Mouse (Mus musculus) neural tube, embryonic 15.5 days (tissue): Measurements from ENCODE around the gene Atat1. TPM values are rescaled to one million over a fixed set of nuclear protein-coding genes. Genes with fewer than 3 reads are reported as not detected.
A peak's percentile ranks its signal among the peaks of the same experiment; 100 is the strongest.

Experiments
- ATAC-seq: fragments of 200-750 bp; cut with Nextera tagmentation; 2 replicates; pipeline ENCODE4 v1.8.0; 2017; ENCODE audit warnings: mild to moderate bottlenecking, moderate TSS enrichment, moderate library complexity; ENCODE audit not compliant: low FRiP score
- H3K27ac ChIP-seq: fragments of 300-500 bp; sonication (generic); replicated peaks from 2 replicates; pipeline ENCODE4 v1.5.1; 2015; ENCODE audit warnings: mild to moderate bottlenecking, inconsistent platforms
- H3K27me3 ChIP-seq: fragments of 300-500 bp; sonication (generic); replicated peaks from 2 replicates; pipeline ENCODE4 v1.6.1; 2015; ENCODE audit warnings: inconsistent platforms
- H3K36me3 ChIP-seq: fragments of 300-500 bp; sonication (generic); 2 replicates; pipeline ENCODE4 v1.6.1; 2015; ENCODE audit warnings: inconsistent platforms
- H3K4me1 ChIP-seq: fragments of 300-500 bp; sonication (generic); 2 replicates; pipeline ENCODE4 v1.6.1; 2015; ENCODE audit warnings: inconsistent platforms
- H3K4me2 ChIP-seq: fragments of 300-500 bp; sonication (generic); 2 replicates; pipeline ENCODE4 v1.6.1; 2015; ENCODE audit warnings: inconsistent platforms, mild to moderate bottlenecking, moderate library complexity
- H3K4me3 ChIP-seq: fragments of 300-500 bp; sonication (generic); replicated peaks from 2 replicates; pipeline ENCODE4 v1.5.1; 2015; ENCODE audit warnings: mild to moderate bottlenecking, inconsistent platforms
- H3K9ac ChIP-seq: fragments of 300-500 bp; sonication (generic); replicated peaks from 2 replicates; pipeline ENCODE4 v1.6.1; 2015; ENCODE audit warnings: mild to moderate bottlenecking, inconsistent platforms
- H3K9me3 ChIP-seq: fragments of 300-500 bp; sonication (generic); replicated peaks from 2 replicates; pipeline ENCODE4 v1.6.1; 2016; ENCODE audit warnings: inconsistent platforms
- WGBS: fragments of 180-500 bp; shearing (Covaris S2); methylation state at CpG from one replicate; pipeline ENCODE4 v1.1.7; 2015; ENCODE audit warnings: mixed read lengths; 5-methylcytosine and 5-hydroxymethylcytosine counted together
- polyA plus RNA-seq: library from polyadenylated mRNA; unstranded; fragments of >200 nt; fragmentation: Nextera tagmentation; extraction: Ambion mirVana; gene quantifications from 2 replicates; pipeline ENCODE4 v1.2.1, GENCODE M21; 2015

Atat1 gene
- polyA plus RNA-seq, 1 experiment from 2014 or later = 319 TPM

- H3K4me3 ChIP-seq = peak within 1 kb of the TSS; percentile 87
- 1% methylated on average over 75 of the region's 86 CpGs for WGBS
- H3K36me3 ChIP-seq = peaks cover 66% of the 10 kb centered on the region
Observed at GRCm38 (mm10) chr17:35896781-35897643, 12.9 kb downstream of the Atat1 start, which contains the start of gene 2310061I04Rik. Gene 2310061I04Rik (minus strand): TSS chr17:35897431.

GRCm38 (mm10) chr17:35887725-35888124, 22.1 kb downstream of the Atat1 start:
- ATAC-seq = no peak
- Histone ChIP-seq H3K9me3 (no peaks in the 10 kb centered on the region), H3K4me2 (no peak overlapping the region), H3K4me3 (no peak overlapping the region), H3K9ac (no peak overlapping the region), H3K36me3 (peaks cover 93% of the 10 kb centered on the region), H3K27ac (no peak overlapping the region), H3K4me1 (no peaks in the 10 kb centered on the region), H3K27me3 (no peaks in the 10 kb centered on the region)
- 93% methylated on average over 11 of the region's 17 CpGs for WGBS

More at GRCm38 (mm10) chr17:35896781-35897643, 12.9 kb downstream of the Atat1 start, which contains the start of gene 2310061I04Rik:
- Histone ChIP-seq H3K9ac (peak within 1 kb of the TSS; percentile 90), H3K27me3 (no peaks in the 10 kb centered on the region), H3K4me1 (peaks cover 29% of the 10 kb centered on the region), H3K9me3 (no peaks in the 10 kb centered on the region), H3K4me2 (peak within 1 kb of the TSS; percentile 100), H3K27ac (peak within 1 kb of the TSS; percentile 99)
- peak; percentile 95 for ATAC-seq

GRCm38 (mm10) chr17:35883777-35884176, 26.1 kb downstream of the Atat1 start:
- no peak overlapping the region for H3K4me2 ChIP-seq
- peaks cover 71% of the 10 kb centered on the region for H3K36me3 ChIP-seq
- H3K27ac ChIP-seq = no peak overlapping the region
- WGBS = 95% methylated on average over 14 of the region's 14 CpGs
- no peaks in the 10 kb centered on the region for H3K27me3 ChIP-seq
- no peak overlapping the region for H3K4me3 ChIP-seq
- H3K9ac ChIP-seq = no peak overlapping the region
- ATAC-seq = no peak
- H3K9me3 ChIP-seq = no peaks in the 10 kb centered on the region
- H3K4me1 ChIP-seq = peaks cover 15% of the 10 kb centered on the region

GRCm38 (mm10) chr17:35882924-35883323, 27.0 kb downstream of the Atat1 start:
- no peaks in the 10 kb centered on the region for H3K27me3 ChIP-seq
- no peak overlapping the region for H3K27ac ChIP-seq
- H3K4me2 ChIP-seq = no peak overlapping the region
- no peak overlapping the region for H3K9ac ChIP-seq
- H3K36me3 ChIP-seq = peaks cover 62% of the 10 kb centered on the region
- 94% methylated on average over 17 of the region's 17 CpGs for WGBS
- no peak for ATAC-seq
- H3K9me3 ChIP-seq = no peaks in the 10 kb centered on the region
- H3K4me3 ChIP-seq = no peak overlapping the region
- H3K4me1 ChIP-seq = peaks cover 15% of the 10 kb centered on the region

GRCm38 (mm10) chr17:35879245-35880057, 30.4 kb downstream of the Atat1 start, which contains the start of gene Dhx16:
Gene Dhx16 (plus strand): TSS chr17:35879819.
- Histone ChIP-seq H3K27me3 (no peaks in the 10 kb centered on the region), H3K4me2 (peak within 1 kb of the TSS; percentile 80), H3K4me3 (peak within 1 kb of the TSS; percentile 95), H3K4me1 (peaks cover 19% of the 10 kb centered on the region), H3K9ac (peak within 1 kb of the TSS; percentile 89), H3K27ac (peak within 1 kb of the TSS; percentile 79), H3K9me3 (no peaks in the 10 kb centered on the region), H3K36me3 (peaks cover 52% of the 10 kb centered on the region)
- peak; percentile 91 for ATAC-seq
- WGBS = 6% methylated on average over 66 of the region's 66 CpGs

- no peak overlapping the region for H3K4me3 ChIP-seq
- ATAC-seq = no peak
Observed at GRCm38 (mm10) chr17:35874721-35875120, 35.2 kb downstream of the Atat1 start.

GRCm38 (mm10) chr17:35873774-35874519, 35.9 kb downstream of the Atat1 start:
- Histone ChIP-seq H3K4me2 (peak overlapping the region; percentile 33), H3K4me3 (no peak overlapping the region), H3K9me3 (no peaks in the 10 kb centered on the region), H3K36me3 (peaks cover 26% of the 10 kb centered on the region), H3K4me1 (peaks cover 53% of the 10 kb centered on the region), H3K27ac (no peak overlapping the region), H3K27me3 (no peaks in the 10 kb centered on the region), H3K9ac (peak overlapping the region; percentile 20; the same call in 1 of the 2 replicates)
- WGBS = 33% methylated on average over 21 of the region's 21 CpGs
- ATAC-seq = no peak

More at GRCm38 (mm10) chr17:35874721-35875120, 35.2 kb downstream of the Atat1 start:
- Histone ChIP-seq H3K27ac (no peak overlapping the region), H3K9me3 (no peaks in the 10 kb centered on the region), H3K9ac (0 out of 2 replicates have a peak overlapping the region, but pooled peaks have one; percentile 20), H3K27me3 (no peaks in the 10 kb centered on the region), H3K4me2 (no peak overlapping the region), H3K36me3 (peaks cover 26% of the 10 kb centered on the region), H3K4me1 (peaks cover 46% of the 10 kb centered on the region)
- 88% methylated on average over 6 of the region's 6 CpGs for WGBS

GRCm38 (mm10) chr17:35870884-35871696, 38.8 kb downstream of the Atat1 start:
- H3K27me3 ChIP-seq = no peaks in the 10 kb centered on the region
- H3K4me1 ChIP-seq = peaks cover 76% of the 10 kb centered on the region
- H3K9me3 ChIP-seq = no peaks in the 10 kb centered on the region
- H3K4me3 ChIP-seq = peak overlapping the region; percentile 66
- 90% methylated on average over 8 of the region's 8 CpGs for WGBS
- H3K27ac ChIP-seq = peak overlapping the region; percentile 95; the same call in 1 of the 2 replicates
- H3K9ac ChIP-seq = 0 out of 2 replicates have a peak overlapping the region, but pooled peaks have one; percentile 44
- peaks cover 18% of the 10 kb centered on the region for H3K36me3 ChIP-seq
- H3K4me2 ChIP-seq = peak overlapping the region; percentile 90
- ATAC-seq = no peak

GRCm38 (mm10) chr17:35870151-35870883, 39.6 kb downstream of the Atat1 start:
- Histone ChIP-seq H3K9me3 (no peaks in the 10 kb centered on the region), H3K9ac (peak overlapping the region; percentile 44), H3K27me3 (no peaks in the 10 kb centered on the region), H3K36me3 (peaks cover 14% of the 10 kb centered on the region), H3K4me1 (peaks cover 78% of the 10 kb centered on the region), H3K4me2 (peak overlapping the region; percentile 90), H3K4me3 (peak overlapping the region; percentile 66), H3K27ac (peak overlapping the region; percentile 95)
- ATAC-seq = no peak
- WGBS = 66% methylated on average over 9 of the region's 9 CpGs
